Mouse (Mus musculus) inflammation-experienced regulatory T-cells (primary cell): ENCODE measurements around the gene Gjc3. TPM values are rescaled to one million over a fixed set of nuclear protein-coding genes. Genes with fewer than 3 reads are reported as not detected.

Experiments used
- polyA plus RNA-seq, 2 experiments: library from polyadenylated mRNA; unstranded; fragments of 100-300 nt; shearing (Covaris generic); gene quantifications; one replicate each; pipeline ENCODE4 v1.2.1; 2017

The Gjc3 gene
- polyA plus RNA-seq: under 1 TPM in 1 of 2 experiments, not detected in 1; 0.04 TPM

DNA sequence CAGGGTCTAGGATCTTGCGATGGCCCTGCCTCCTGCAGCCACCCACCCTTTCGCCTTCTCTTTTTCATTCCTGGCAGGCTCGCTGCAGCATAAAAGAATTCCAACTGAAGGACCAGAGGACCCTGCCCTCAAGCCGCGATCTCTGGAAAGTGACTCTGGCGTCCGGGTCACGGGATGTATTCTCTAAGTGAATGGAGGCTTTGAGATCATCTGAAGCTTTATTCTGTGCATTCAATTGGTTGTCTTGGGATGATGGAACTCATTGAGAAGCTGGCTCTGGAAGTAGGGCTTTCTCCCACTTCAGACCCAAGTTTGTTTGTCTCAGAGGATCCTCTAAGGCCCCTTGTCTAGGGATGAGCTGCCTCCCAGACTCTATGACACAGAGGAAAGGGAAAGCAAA lies at the start of gene Gjc3:
Gjc3 (minus strand) TSS at position 154 of the 400 bp plus-strand sequence.

GRCm38 (mm10) chr5:137981300-137981699 lies 18.4 kb upstream of the Gjc3 start, which contains the start of gene Azgp1:
Gene Azgp1, plus strand, starts transcription at chr5:137981520.

GRCm38 (mm10) chr5:137921532-137921931 lies 41.4 kb downstream of the Gjc3 start, which contains the start of gene Cyp3a13:
Gene Cyp3a13, minus strand, starts transcription at chr5:137921619.

Other genes with a start within 250 kb of the Gjc3 start
- gene Nyap1, start 221.5 kb downstream of the Gjc3 start, polyA plus RNA-seq: 1 to 10 TPM in 1 of 2 experiments, under 1 TPM in 1; 0.16 to 1.3 TPM
- 100 to 1,000 TPM; 338 to 405 TPM for gene Tsc22d4, start 217.4 kb downstream of the Gjc3 start, polyA plus RNA-seq
- 100 to 1,000 TPM; 101 to 106 TPM for gene Ppp1r35, start 184.2 kb downstream of the Gjc3 start, polyA plus RNA-seq
- 10 to 100 TPM; 34.7 to 39.4 TPM for gene Mepce, start 175.4 kb downstream of the Gjc3 start, polyA plus RNA-seq
- 10 to 100 TPM; 10.4 to 23.8 TPM for gene Zcwpw1, start 175.3 kb downstream of the Gjc3 start, polyA plus RNA-seq
- 1 to 10 TPM in 1 of 2 experiments, under 1 TPM in 1; 0.36 to 4.3 TPM for gene Pilra, start 126.8 kb downstream of the Gjc3 start, polyA plus RNA-seq
- under 1 TPM in 1 of 2 experiments, not detected in 1; 0.56 TPM for gene Pilrb1, start 105.0 kb downstream of the Gjc3 start, polyA plus RNA-seq
- gene Pilrb2, start 91.3 kb downstream of the Gjc3 start, polyA plus RNA-seq: 1 to 10 TPM in 1 of 2 experiments, not detected in 1; 6.5 TPM
- 1 to 10 TPM in 1 of 2 experiments, under 1 TPM in 1; 0.11 to 1.0 TPM for gene Cyp3a13, start 41.5 kb downstream of the Gjc3 start, polyA plus RNA-seq
- gene Azgp1, start 18.4 kb upstream of the Gjc3 start, polyA plus RNA-seq: 1 to 10 TPM in 1 of 2 experiments, under 1 TPM in 1; 0.23 to 1.0 TPM
- 1 to 10 TPM in 1 of 2 experiments, under 1 TPM in 1; 0.11 to 2.1 TPM for gene Smok3a, start 58.2 kb upstream of the Gjc3 start, polyA plus RNA-seq
- gene Smok3b, start 58.3 kb upstream of the Gjc3 start, polyA plus RNA-seq: 1 to 10 TPM in 1 of 2 experiments, not detected in 1; 7.7 TPM
- 1 to 10 TPM in 1 of 2 experiments, under 1 TPM in 1; 0.35 to 2.9 TPM for gene Smok3c, start 90.1 kb upstream of the Gjc3 start, polyA plus RNA-seq
- 10 to 100 TPM; 11.9 to 14.3 TPM for gene Zkscan1, start 122.0 kb upstream of the Gjc3 start, polyA plus RNA-seq
- 10 to 100 TPM; 23.1 to 27.3 TPM for gene Zscan21, start 153.8 kb upstream of the Gjc3 start, polyA plus RNA-seq
- gene Zfp113, start 192.6 kb upstream of the Gjc3 start, polyA plus RNA-seq: 10 to 100 TPM; 21.3 to 26.4 TPM
- 100 to 1,000 TPM; 183 to 192 TPM for gene Cops6, start 198.0 kb upstream of the Gjc3 start, polyA plus RNA-seq
- gene Ap4m1, start 208.9 kb upstream of the Gjc3 start, polyA plus RNA-seq: 1 to 10 TPM; 8.1 to 8.7 TPM
- gene Mcm7, start 209.3 kb upstream of the Gjc3 start, polyA plus RNA-seq: 10 to 100 TPM; 57.4 to 74.1 TPM
- 10 to 100 TPM; 44.9 to 56.9 TPM for gene Taf6, start 224.4 kb upstream of the Gjc3 start, polyA plus RNA-seq
- gene Cnpy4, start 224.4 kb upstream of the Gjc3 start, polyA plus RNA-seq: 10 to 100 TPM; 17.3 to 20.4 TPM
- gene Mblac1, start 231.2 kb upstream of the Gjc3 start, polyA plus RNA-seq: under 1 TPM; 0.93 to 0.99 TPM